Mouse (Mus musculus): Measurements from ENCODE around the gene Cntnap2. TPM values are rescaled to one million over a fixed set of nuclear protein-coding genes. Genes with fewer than 3 reads are reported as not detected.

Gene Cntnap2
- polyA plus RNA-seq, 1 experiment from 2014 or later = 2.5 TPM

- Histone ChIP-seq H3K4me3 (replicated peaks) (no peak overlapping the region), H3K4me1 (no peaks in the 10 kb centered on the region), H3K4me2 (no peak overlapping the region), H3K9ac (no peak overlapping the region), H3K27ac (no peak overlapping the region), H3K36me3 (no peaks in the 10 kb centered on the region), H3K27me3 (no peaks in the 10 kb centered on the region), H3K9me3 (replicated peaks) (no peaks in the 10 kb centered on the region)
- ATAC-seq (replicated peaks; ENCODE audit: low FRiP score) = no peak
- 50% methylated on average over 3 of the region's 3 CpGs for WGBS
These were observed 1797.5 kb downstream of the Cntnap2 start for GRCm38 (mm10) chr6:46856635-46857034.

DNA sequence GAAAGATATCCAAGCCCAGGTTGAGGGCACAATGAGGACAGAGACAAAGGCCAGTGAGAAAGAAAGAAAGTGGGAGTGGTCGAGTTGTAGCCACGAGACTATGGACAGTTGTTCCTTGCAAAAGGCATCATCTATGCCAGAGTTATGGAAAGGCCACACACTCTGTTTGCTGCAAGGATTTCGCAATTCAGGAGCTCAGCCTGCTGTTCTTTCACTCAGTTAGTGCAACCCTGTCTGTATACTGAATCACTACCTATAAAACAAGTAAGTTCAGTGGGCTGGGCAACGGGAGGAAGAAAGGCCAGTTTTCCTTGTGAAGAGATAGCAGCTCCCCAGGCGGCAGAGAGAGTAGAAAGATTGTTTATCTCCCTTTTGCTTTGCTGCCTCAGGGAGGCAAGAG is 1801.9 kb downstream of the Cntnap2 start:
- no peak overlapping the region for H3K27ac ChIP-seq
- H3K27me3 ChIP-seq = no peaks in the 10 kb centered on the region
- no peaks in the 10 kb centered on the region for H3K4me1 ChIP-seq
- H3K4me3 ChIP-seq (replicated peaks) = no peak overlapping the region
- no peak overlapping the region for H3K4me2 ChIP-seq
- no peaks in the 10 kb centered on the region for H3K9me3 ChIP-seq (replicated peaks)
- no peaks in the 10 kb centered on the region for H3K36me3 ChIP-seq
- ATAC-seq (replicated peaks; ENCODE audit: low FRiP score) = no peak
- WGBS = 31% methylated on average over 5 of the region's 5 CpGs
- no peak overlapping the region for H3K9ac ChIP-seq

GRCm38 (mm10) chr6:46866317-46866716 is 1807.2 kb downstream of the Cntnap2 start:
- no peak overlapping the region for H3K4me3 ChIP-seq (replicated peaks)
- no peaks in the 10 kb centered on the region for H3K36me3 ChIP-seq
- no peak overlapping the region for H3K4me2 ChIP-seq
- H3K9me3 ChIP-seq (replicated peaks) = no peaks in the 10 kb centered on the region
- no peaks in the 10 kb centered on the region for H3K4me1 ChIP-seq
- no peak overlapping the region for H3K27ac ChIP-seq
- ATAC-seq (replicated peaks; ENCODE audit: low FRiP score) = no peak
- H3K9ac ChIP-seq = no peak overlapping the region
- no peaks in the 10 kb centered on the region for H3K27me3 ChIP-seq

GRCm38 (mm10) chr6:46886230-46886629 is 1827.1 kb downstream of the Cntnap2 start:
- Histone ChIP-seq H3K4me2 (no peak overlapping the region), H3K27me3 (no peaks in the 10 kb centered on the region), H3K9ac (no peak overlapping the region), H3K4me3 (replicated peaks) (no peak overlapping the region), H3K4me1 (no peaks in the 10 kb centered on the region), H3K27ac (no peak overlapping the region), H3K36me3 (no peaks in the 10 kb centered on the region), H3K9me3 (replicated peaks) (no peaks in the 10 kb centered on the region)
- ATAC-seq (replicated peaks; ENCODE audit: low FRiP score) = no peak
- WGBS = 53% methylated on average over 2 of the region's 2 CpGs

DNA sequence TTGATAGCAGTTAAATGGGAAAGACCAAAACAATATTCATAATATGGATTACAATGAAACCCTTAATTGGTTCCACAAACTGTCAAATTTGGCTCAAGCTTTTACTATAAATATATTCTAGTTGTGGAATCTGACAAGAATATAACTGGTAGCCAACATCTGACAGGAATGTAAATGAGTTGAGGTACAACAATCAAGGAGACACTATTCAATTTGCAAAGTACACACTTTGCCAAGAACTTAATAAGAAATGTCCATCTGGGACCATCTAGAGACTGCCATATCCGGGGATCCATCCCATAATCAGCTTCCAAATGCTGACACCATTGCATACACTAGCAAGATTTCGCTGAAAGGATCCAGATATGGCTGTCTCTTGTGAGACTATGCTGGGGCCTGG is 1850.0 kb downstream of the Cntnap2 start:
- WGBS = 90% methylated on average over 2 of the region's 2 CpGs
- ATAC-seq (replicated peaks; ENCODE audit: low FRiP score) = no peak

DNA sequence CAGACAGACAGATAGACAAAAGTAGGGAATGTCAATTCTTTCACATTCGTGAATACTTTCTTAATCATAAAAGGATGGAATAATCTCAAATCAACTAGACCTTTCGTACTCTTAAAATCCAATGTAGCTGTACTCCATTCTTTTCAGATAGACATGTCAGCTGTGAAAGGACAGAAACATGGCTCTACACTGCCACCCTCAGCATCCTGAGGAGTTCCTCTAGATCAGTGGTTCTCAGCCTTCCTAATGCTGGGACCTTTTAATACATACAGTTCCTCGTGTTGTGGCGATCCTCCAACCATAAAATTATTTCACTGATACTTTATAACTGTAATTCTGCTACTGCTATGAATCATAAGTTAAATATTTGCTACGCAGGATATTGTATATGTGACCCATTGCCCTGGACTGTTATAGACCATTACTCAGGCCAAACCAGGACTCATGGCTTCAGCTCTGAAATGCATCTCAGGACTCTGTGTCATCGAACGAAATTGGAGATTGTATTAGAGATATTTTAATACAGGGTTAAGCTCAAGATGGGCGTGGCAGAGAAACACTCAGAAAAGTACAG is 1859.6 kb downstream of the Cntnap2 start:
- ATAC-seq (replicated peaks; ENCODE audit: low FRiP score) = no peak
- Histone ChIP-seq H3K9me3 (replicated peaks) (no peaks in the 10 kb centered on the region), H3K27me3 (no peaks in the 10 kb centered on the region), H3K4me3 (replicated peaks) (no peak overlapping the region), H3K27ac (no peak overlapping the region), H3K9ac (no peak overlapping the region), H3K36me3 (no peaks in the 10 kb centered on the region), H3K4me1 (no peaks in the 10 kb centered on the region), H3K4me2 (no peak overlapping the region)
- WGBS = 73% methylated on average over 8 of the region's 8 CpGs

More for the DNA sequence above, 1850.0 kb downstream of the Cntnap2 start:
- Histone ChIP-seq H3K9ac (no peak overlapping the region), H3K27me3 (no peaks in the 10 kb centered on the region), H3K9me3 (replicated peaks) (no peaks in the 10 kb centered on the region), H3K36me3 (no peaks in the 10 kb centered on the region), H3K4me2 (no peak overlapping the region), H3K4me1 (no peaks in the 10 kb centered on the region), H3K4me3 (replicated peaks) (no peak overlapping the region), H3K27ac (no peak overlapping the region)

DNA sequence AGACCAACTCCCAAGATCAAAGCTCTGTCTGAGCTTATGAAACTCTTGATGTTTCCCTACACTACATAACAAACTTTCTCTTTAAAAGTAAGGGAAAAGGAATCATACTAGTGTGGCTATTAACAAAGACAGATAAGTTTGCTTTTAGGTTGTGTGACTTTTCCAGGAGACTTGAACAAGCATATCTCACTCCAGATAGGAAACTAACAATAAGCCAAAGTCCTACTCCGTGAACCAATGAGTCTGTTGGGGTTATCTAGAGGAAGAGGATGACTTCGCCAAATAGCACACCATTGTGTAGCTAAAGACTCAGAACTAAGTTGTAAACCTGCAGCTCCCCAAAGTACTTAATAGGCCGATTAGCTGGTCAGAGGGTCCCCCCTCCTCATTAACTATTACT is 1860.8 kb downstream of the Cntnap2 start:
- Histone ChIP-seq H3K4me1 (no peaks in the 10 kb centered on the region), H3K27ac (no peak overlapping the region), H3K9ac (no peak overlapping the region), H3K27me3 (no peaks in the 10 kb centered on the region), H3K36me3 (no peaks in the 10 kb centered on the region), H3K4me2 (no peak overlapping the region), H3K9me3 (replicated peaks) (no peaks in the 10 kb centered on the region), H3K4me3 (replicated peaks) (no peak overlapping the region)
- no peak for ATAC-seq (replicated peaks; ENCODE audit: low FRiP score)
- 84% methylated on average over 3 of the region's 3 CpGs for WGBS

GRCm38 (mm10) chr6:46924709-46925108 is 1865.6 kb downstream of the Cntnap2 start:
- ATAC-seq (replicated peaks; ENCODE audit: low FRiP score) = no peak
- WGBS = 20% methylated on average over 7 of the region's 7 CpGs

GRCm38 (mm10) chr6:46945703-46946102 is 1886.5 kb downstream of the Cntnap2 start:
- H3K9me3 ChIP-seq (replicated peaks) = no peaks in the 10 kb centered on the region
- H3K4me1 ChIP-seq = no peaks in the 10 kb centered on the region
- no peak overlapping the region for H3K4me3 ChIP-seq (replicated peaks)
- no peak overlapping the region for H3K9ac ChIP-seq
- H3K36me3 ChIP-seq = no peaks in the 10 kb centered on the region
- H3K27ac ChIP-seq = no peak overlapping the region
- 62% methylated on average over 4 of the region's 4 CpGs for WGBS
- no peak for ATAC-seq (replicated peaks; ENCODE audit: low FRiP score)
- H3K4me2 ChIP-seq = no peak overlapping the region
- no peaks in the 10 kb centered on the region for H3K27me3 ChIP-seq

More at GRCm38 (mm10) chr6:46924709-46925108, 1865.6 kb downstream of the Cntnap2 start:
- no peak overlapping the region for H3K4me2 ChIP-seq
- no peaks in the 10 kb centered on the region for H3K36me3 ChIP-seq
- no peak overlapping the region for H3K4me3 ChIP-seq (replicated peaks)
- no peaks in the 10 kb centered on the region for H3K4me1 ChIP-seq
- H3K27me3 ChIP-seq = no peaks in the 10 kb centered on the region
- no peak overlapping the region for H3K27ac ChIP-seq
- H3K9me3 ChIP-seq (replicated peaks) = no peaks in the 10 kb centered on the region
- H3K9ac ChIP-seq = no peak overlapping the region

GRCm38 (mm10) chr6:46961022-46961686 is 1902.0 kb downstream of the Cntnap2 start:
- no peak overlapping the region for H3K9ac ChIP-seq
- H3K27ac ChIP-seq = no peak overlapping the region
- H3K4me3 ChIP-seq (replicated peaks) = no peak overlapping the region
- no peaks in the 10 kb centered on the region for H3K27me3 ChIP-seq
- H3K4me2 ChIP-seq = no peak overlapping the region
- ATAC-seq (replicated peaks; ENCODE audit: low FRiP score) = peak; percentile 86
- H3K36me3 ChIP-seq = no peaks in the 10 kb centered on the region
- H3K4me1 ChIP-seq = 0 out of 2 replicates have a peak, but pooled peaks cover 4% of the 10 kb centered on the region
- no peaks in the 10 kb centered on the region for H3K9me3 ChIP-seq (replicated peaks)
- 30% methylated on average over 10 of the region's 10 CpGs for WGBS

DNA sequence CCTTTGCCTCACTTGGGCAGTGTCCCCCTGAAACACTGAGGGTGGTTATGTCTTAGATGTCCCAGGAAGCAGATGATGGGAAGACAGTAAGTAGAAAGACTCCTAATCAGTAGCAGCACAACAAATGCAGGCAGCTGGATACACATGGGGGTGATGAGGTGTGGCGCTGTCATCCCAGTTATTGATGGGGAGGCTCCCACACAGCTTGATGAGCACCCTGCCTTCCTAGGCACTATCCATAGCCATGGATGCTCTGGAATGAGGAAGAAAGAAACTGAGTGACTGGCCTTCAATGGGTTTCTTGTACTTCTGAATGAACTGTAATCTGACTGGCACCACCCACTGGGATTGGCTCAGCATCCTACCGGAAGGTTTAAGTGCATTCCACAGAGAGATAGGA is 1904.1 kb downstream of the Cntnap2 start:
- H3K4me1 ChIP-seq = 0 out of 2 replicates have a peak, but pooled peaks cover 4% of the 10 kb centered on the region
- no peak overlapping the region for H3K4me3 ChIP-seq (replicated peaks)
- H3K36me3 ChIP-seq = no peaks in the 10 kb centered on the region
- H3K9ac ChIP-seq = no peak overlapping the region
- no peaks in the 10 kb centered on the region for H3K9me3 ChIP-seq (replicated peaks)
- 69% methylated on average over 2 of the region's 2 CpGs for WGBS
- H3K27me3 ChIP-seq = no peaks in the 10 kb centered on the region
- no peak overlapping the region for H3K4me2 ChIP-seq
- H3K27ac ChIP-seq = peak overlapping the region; percentile 68
- ATAC-seq (replicated peaks; ENCODE audit: low FRiP score) = peak; percentile 80

DNA sequence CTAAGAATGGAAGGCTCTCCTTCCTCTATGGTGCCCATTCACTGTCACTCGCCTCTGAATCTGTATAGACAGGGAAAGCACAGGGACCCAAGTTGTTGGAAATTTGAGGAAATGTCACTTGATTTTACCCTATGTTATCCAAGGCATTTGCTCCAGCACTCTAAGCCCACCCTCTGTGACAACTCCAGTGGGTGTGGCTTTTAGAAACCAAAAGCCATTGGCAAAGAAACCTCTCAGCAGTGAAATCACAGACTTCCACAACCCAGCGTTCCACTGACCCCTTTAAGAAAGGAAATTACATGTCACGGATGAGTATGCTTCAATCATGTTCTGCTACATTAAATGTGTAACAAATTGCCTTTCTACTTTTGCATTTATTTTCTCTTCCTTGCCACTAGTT is 1904.5 kb downstream of the Cntnap2 start:
- no peak overlapping the region for H3K4me2 ChIP-seq
- H3K9me3 ChIP-seq (replicated peaks) = no peaks in the 10 kb centered on the region
- peak; percentile 89 for ATAC-seq (replicated peaks; ENCODE audit: low FRiP score)
- peak overlapping the region; percentile 68 for H3K27ac ChIP-seq
- H3K4me3 ChIP-seq (replicated peaks) = no peak overlapping the region
- no peaks in the 10 kb centered on the region for H3K27me3 ChIP-seq
- 56% methylated on average over 3 of the region's 3 CpGs for WGBS
- 0 out of 2 replicates have a peak, but pooled peaks cover 4% of the 10 kb centered on the region for H3K4me1 ChIP-seq
- H3K36me3 ChIP-seq = no peaks in the 10 kb centered on the region
- H3K9ac ChIP-seq = no peak overlapping the region

DNA sequence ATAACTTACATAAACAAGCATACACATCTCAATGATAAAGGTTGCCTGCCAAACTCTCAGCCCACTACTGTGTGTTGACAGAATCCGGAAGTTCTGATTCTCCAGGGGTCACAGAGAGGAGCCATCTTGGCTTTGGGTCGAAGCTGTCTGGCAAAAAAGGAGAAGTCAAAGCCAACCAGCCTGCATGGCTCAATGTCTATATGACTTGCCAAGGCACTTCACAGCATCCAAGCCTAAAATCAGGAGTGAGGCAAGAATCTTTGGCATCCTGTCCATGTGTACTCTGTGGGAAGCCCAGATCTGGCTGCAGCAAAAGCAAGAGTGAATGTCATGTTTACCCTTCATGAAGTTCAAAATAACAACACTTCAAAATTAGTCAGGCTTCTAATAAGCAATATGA is 1913.5 kb downstream of the Cntnap2 start:
- WGBS = 86% methylated on average over 2 of the region's 2 CpGs
- H3K4me2 ChIP-seq = no peak overlapping the region
- no peak for ATAC-seq (replicated peaks; ENCODE audit: low FRiP score)

More for the DNA sequence above, 1913.5 kb downstream of the Cntnap2 start:
- H3K9me3 ChIP-seq (replicated peaks) = no peaks in the 10 kb centered on the region
- no peak overlapping the region for H3K27ac ChIP-seq
- H3K9ac ChIP-seq = no peak overlapping the region
- H3K4me3 ChIP-seq (replicated peaks) = no peak overlapping the region
- H3K4me1 ChIP-seq = no peaks in the 10 kb centered on the region
- H3K27me3 ChIP-seq = no peaks in the 10 kb centered on the region
- H3K36me3 ChIP-seq = no peaks in the 10 kb centered on the region

Data from kidney, embryonic 15.5 days (tissue).